Mouse (Mus musculus): Measurements from ENCODE around the gene Elavl3. TPM values are rescaled to one million over a fixed set of nuclear protein-coding genes. Genes with fewer than 3 reads are reported as not detected.
A peak's percentile ranks its signal among the peaks of the same experiment; 100 is the strongest.

Gene Elavl3
- 53.5 and 60.0 TPM in 2 replicates for polyA plus RNA-seq (2014; fragmentation: Nextera tagmentation; extraction: Ambion mirVana)

DNA sequence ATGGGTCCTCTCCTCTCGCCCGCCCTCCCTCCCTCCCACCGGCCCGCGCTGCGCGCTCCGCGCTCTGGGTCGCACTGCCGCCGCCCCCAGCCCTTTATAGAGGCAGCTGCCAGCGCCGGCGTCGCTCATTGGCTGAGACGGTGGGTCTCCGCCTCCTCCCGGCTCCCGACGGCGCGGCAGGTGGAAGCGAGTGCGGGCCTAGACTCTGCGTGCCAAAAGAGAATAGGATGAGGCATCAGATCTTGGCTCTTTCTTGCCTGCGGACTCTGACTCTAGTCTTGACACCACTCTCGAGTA, at the start of gene Elavl3:
Elavl3 (minus strand) TSS at position 66 of the 297 bp plus-strand sequence.
- H3K27me3 ChIP-seq (ENCODE audit: control insufficient read depth, insufficient read depth, low read length), result peaks cover 14% of the 10 kb centered on the region; the same call in 1 of the 2 replicates
- WGBS, result 0% methylated on average over 26 of the region's 28 CpGs
- peak within 1 kb of the TSS; percentile 82 for H3K9ac ChIP-seq (ENCODE audit: low read length)
- peak within 1 kb of the TSS; percentile 69 for H3K27ac ChIP-seq (ENCODE audit: low read depth, low read length)
- peak within 1 kb of the TSS; percentile 82 for H3K4me3 ChIP-seq (ENCODE audit: low read depth, low read length)
- no peaks in the 10 kb centered on the region for H3K36me3 ChIP-seq (ENCODE audit: control insufficient read depth, insufficient read depth, low read length)
- H3K4me2 ChIP-seq (ENCODE audit: low read depth, low read length, severe bottlenecking), result peak within 1 kb of the TSS; percentile 64
- peaks cover 7% of the 10 kb centered on the region; the same call in 1 of the 2 replicates for H3K4me1 ChIP-seq (replicated peaks; ENCODE audit: control insufficient read depth, insufficient read depth, low read length)
- H3K9me3 ChIP-seq (ENCODE audit: control insufficient read depth, low read length), result no peaks in the 10 kb centered on the region
- peak; percentile 93 for DNase-seq (ENCODE audit: low spot score)
- ATAC-seq (replicated peaks; ENCODE audit: low FRiP score), result peak; percentile 72

DNA sequence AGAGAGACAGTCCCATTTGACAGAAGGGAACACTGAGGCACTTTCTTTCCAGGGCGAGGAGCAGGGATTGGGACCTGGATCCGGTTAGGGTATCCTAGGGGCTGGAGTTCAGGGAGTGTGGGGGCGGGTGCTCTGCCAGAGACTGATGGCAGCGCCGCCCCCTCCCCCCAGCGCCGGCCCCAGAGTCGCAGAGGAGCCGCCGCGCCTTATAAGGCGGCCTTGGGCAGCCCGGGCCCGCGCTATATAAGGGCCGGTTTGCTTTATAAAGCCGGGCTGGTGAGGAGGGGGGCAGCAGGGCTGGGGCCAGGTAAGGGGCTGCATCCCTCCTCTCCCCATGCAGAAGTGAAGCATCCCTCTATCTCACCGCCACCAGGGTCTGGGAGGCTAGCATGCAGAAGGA, 48.1 kb upstream of the Elavl3 start:
- Histone ChIP-seq H3K36me3 (ENCODE audit: control insufficient read depth, insufficient read depth, low read length) (no peaks in the 10 kb centered on the region), H3K27me3 (ENCODE audit: control insufficient read depth, insufficient read depth, low read length) (peaks cover 18% of the 10 kb centered on the region), H3K9ac (ENCODE audit: low read length) (no peak overlapping the region), H3K4me3 (ENCODE audit: low read depth, low read length) (no peak overlapping the region), H3K4me1 (replicated peaks; ENCODE audit: control insufficient read depth, insufficient read depth, low read length) (0 out of 2 replicates have a peak, but pooled peaks cover 2% of the 10 kb centered on the region), H3K9me3 (ENCODE audit: control insufficient read depth, low read length) (no peaks in the 10 kb centered on the region), H3K27ac (ENCODE audit: low read depth, low read length) (no peak overlapping the region), H3K4me2 (ENCODE audit: low read depth, low read length, severe bottlenecking) (no peak overlapping the region)
- DNase-seq (ENCODE audit: low spot score) (no peak), ATAC-seq (replicated peaks; ENCODE audit: low FRiP score) (no peak)
- 4% methylated on average over 18 of the region's 18 CpGs for WGBS

DNA sequence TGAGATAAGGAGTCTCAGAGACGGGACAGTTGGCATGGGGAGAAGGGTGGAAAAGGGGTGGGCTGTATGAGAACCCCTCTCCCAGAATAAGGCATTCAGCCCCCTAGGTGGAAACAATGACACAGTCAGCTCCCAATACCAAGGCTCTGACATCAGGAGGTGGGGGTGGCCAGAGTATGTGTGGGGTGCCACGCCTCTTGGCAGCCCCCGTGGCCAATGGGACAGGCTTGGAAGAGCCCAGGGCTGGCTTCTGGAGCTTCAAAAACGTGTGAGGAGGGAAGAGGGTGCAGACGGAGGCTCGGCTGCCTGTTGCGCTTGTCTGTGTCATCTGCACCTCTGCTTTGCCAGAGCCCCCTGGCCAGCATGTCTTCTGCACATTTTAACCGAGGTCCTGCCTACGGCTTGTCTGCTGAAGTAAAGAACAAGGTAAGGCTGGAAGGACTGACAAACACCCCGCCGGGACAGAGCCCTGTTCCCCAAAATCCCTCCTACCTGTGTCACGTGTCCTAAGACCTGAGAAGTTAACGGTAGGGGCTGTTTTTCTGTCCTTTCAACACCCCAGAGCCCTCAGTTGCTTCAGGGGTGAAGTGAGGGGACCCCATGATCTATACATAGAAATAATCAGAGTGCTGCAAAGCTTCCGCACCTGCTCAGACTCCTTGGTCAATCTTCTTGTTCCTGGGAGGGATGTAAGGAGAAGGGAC, 47.3 kb upstream of the Elavl3 start, which contains the start of gene Cnn1:
Cnn1 (plus strand) TSS at position 224 of the 704 bp plus-strand sequence.
- DNase-seq (ENCODE audit: low spot score) (no peak), ATAC-seq (replicated peaks; ENCODE audit: low FRiP score) (no peak)
- 0 out of 2 replicates have a peak, but pooled peaks cover 2% of the 10 kb centered on the region for H3K4me1 ChIP-seq (replicated peaks; ENCODE audit: control insufficient read depth, insufficient read depth, low read length)
- no peaks in the 10 kb centered on the region for H3K9me3 ChIP-seq (ENCODE audit: control insufficient read depth, low read length)
- no peak within 1 kb of the TSS for H3K9ac ChIP-seq (ENCODE audit: low read length)
- peaks cover 18% of the 10 kb centered on the region for H3K27me3 ChIP-seq (ENCODE audit: control insufficient read depth, insufficient read depth, low read length)
- 8% methylated on average over 14 of the region's 14 CpGs for WGBS
- H3K36me3 ChIP-seq (ENCODE audit: control insufficient read depth, insufficient read depth, low read length), result no peaks in the 10 kb centered on the region
- H3K27ac ChIP-seq (ENCODE audit: low read depth, low read length), result no peak within 1 kb of the TSS
- H3K4me2 ChIP-seq (ENCODE audit: low read depth, low read length, severe bottlenecking), result no peak within 1 kb of the TSS
- no peak within 1 kb of the TSS for H3K4me3 ChIP-seq (ENCODE audit: low read depth, low read length)

DNA sequence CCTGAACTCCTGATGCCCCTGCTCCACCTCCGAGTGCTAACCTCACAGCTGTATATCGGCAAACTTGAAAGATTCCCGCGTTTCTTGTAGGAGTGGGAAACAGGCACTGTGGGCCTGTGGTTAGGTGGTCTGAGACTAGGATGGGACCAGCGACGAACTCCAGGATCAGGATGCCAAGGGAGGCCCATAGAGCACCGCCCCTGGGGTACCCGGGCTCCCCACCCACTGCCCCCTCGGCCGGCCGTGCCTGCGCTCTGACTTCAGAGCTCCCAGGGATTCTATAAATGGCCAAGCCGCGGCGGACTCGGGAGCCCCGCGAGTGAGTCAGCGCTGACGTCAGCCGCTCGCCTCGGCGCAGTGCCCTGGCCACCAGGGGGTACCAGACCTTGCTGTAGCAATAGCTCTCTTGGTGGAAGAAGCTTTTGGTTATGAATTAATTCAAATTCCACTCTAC, 44.1 kb upstream of the Elavl3 start:
- Histone ChIP-seq H3K36me3 (ENCODE audit: control insufficient read depth, insufficient read depth, low read length) (no peaks in the 10 kb centered on the region), H3K4me3 (ENCODE audit: low read depth, low read length) (peak overlapping the region; percentile 25), H3K4me2 (ENCODE audit: low read depth, low read length, severe bottlenecking) (peak overlapping the region; percentile 83), H3K9me3 (ENCODE audit: control insufficient read depth, low read length) (no peaks in the 10 kb centered on the region), H3K4me1 (replicated peaks; ENCODE audit: control insufficient read depth, insufficient read depth, low read length) (0 out of 2 replicates have a peak, but pooled peaks cover 2% of the 10 kb centered on the region), H3K9ac (ENCODE audit: low read length) (peak overlapping the region; percentile 71), H3K27me3 (ENCODE audit: control insufficient read depth, insufficient read depth, low read length) (peaks cover 18% of the 10 kb centered on the region), H3K27ac (ENCODE audit: low read depth, low read length) (no peak overlapping the region)
- WGBS, result 3% methylated on average over 24 of the region's 24 CpGs
- DNase-seq (ENCODE audit: low spot score), result peak; percentile 88
- ATAC-seq (replicated peaks; ENCODE audit: low FRiP score), result peak; percentile 70

DNA sequence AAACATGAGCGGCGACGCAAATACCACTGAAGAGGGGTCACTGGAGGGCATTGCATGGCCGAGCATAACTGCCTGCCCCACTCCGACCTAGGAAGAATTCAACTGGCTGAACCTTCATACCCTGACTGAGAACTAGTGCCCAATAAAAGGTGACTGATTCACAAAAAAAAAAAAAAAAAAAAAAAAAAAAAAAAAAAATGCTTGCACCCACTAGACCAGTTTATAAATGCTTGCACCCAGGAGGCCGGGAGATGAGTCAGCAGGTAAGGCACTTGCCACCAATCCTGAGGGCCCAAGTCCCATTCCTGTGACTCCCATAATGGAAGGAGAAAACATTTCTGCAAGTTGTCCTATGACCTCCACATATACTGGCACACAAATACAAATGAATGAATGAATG, 40.9 kb upstream of the Elavl3 start:
- H3K4me2 ChIP-seq (ENCODE audit: low read depth, low read length, severe bottlenecking), result no peak overlapping the region
- no peak for ATAC-seq (replicated peaks; ENCODE audit: low FRiP score)
- DNase-seq (ENCODE audit: low spot score), result no peak
- H3K4me1 ChIP-seq (replicated peaks; ENCODE audit: control insufficient read depth, insufficient read depth, low read length), result 0 out of 2 replicates have a peak, but pooled peaks cover 2% of the 10 kb centered on the region
- H3K9ac ChIP-seq (ENCODE audit: low read length), result no peak overlapping the region
- WGBS, result 91% methylated on average over 6 of the region's 6 CpGs
- H3K4me3 ChIP-seq (ENCODE audit: low read depth, low read length), result no peak overlapping the region
- H3K27ac ChIP-seq (ENCODE audit: low read depth, low read length), result no peak overlapping the region
- H3K9me3 ChIP-seq (ENCODE audit: control insufficient read depth, low read length), result no peaks in the 10 kb centered on the region
- H3K36me3 ChIP-seq (ENCODE audit: control insufficient read depth, insufficient read depth, low read length), result no peaks in the 10 kb centered on the region
- no peaks in the 10 kb centered on the region for H3K27me3 ChIP-seq (ENCODE audit: control insufficient read depth, insufficient read depth, low read length)

DNA sequence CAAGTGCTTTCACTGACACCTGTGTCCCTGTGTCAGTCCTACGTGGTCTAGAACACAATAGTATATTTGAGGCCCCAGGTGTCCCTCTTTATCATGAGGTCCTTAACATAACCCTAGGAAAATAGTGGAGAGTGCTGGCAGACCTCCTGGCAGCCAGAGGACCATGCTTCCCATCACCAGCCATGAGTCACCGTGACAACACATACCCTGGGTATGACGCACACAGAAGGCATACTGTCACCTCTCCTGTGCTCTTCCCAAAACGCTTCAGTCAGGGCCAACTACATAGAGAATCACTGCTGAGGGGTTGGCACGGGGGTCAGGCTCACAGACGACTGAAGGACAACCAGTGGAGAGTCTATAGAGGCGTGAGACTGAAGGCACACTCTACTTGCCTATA, 38.2 kb upstream of the Elavl3 start:
- H3K4me1 ChIP-seq (replicated peaks; ENCODE audit: control insufficient read depth, insufficient read depth, low read length), result no peaks in the 10 kb centered on the region
- H3K27ac ChIP-seq (ENCODE audit: low read depth, low read length), result no peak overlapping the region
- H3K4me3 ChIP-seq (ENCODE audit: low read depth, low read length), result no peak overlapping the region
- WGBS, result 93% methylated on average over 7 of the region's 7 CpGs
- no peaks in the 10 kb centered on the region for H3K36me3 ChIP-seq (ENCODE audit: control insufficient read depth, insufficient read depth, low read length)
- no peaks in the 10 kb centered on the region for H3K9me3 ChIP-seq (ENCODE audit: control insufficient read depth, low read length)
- H3K4me2 ChIP-seq (ENCODE audit: low read depth, low read length, severe bottlenecking), result no peak overlapping the region
- no peak overlapping the region for H3K9ac ChIP-seq (ENCODE audit: low read length)
- no peak for DNase-seq (ENCODE audit: low spot score)
- no peaks in the 10 kb centered on the region for H3K27me3 ChIP-seq (ENCODE audit: control insufficient read depth, insufficient read depth, low read length)
- no peak for ATAC-seq (replicated peaks; ENCODE audit: low FRiP score)

DNA sequence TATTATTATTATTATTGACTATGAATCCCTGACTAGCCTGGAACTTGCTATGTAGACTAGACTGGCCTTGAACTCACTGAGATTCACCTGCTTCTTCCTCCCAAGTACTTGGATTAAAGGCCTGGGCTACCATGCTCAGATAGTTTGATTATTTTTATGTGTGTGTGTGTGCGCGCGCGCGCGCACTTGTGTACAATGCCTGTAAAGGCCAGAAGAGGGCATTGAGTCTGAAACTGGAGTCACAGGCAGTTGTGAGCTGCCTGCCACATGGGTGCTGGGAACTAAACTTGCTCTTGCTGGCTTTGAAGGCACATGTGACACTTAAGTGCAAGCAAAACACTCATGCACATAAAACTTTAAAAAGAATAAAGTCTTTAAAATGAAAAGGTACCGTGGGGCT, 37.5 kb upstream of the Elavl3 start:
- no peak overlapping the region for H3K27ac ChIP-seq (ENCODE audit: low read depth, low read length)
- H3K4me3 ChIP-seq (ENCODE audit: low read depth, low read length), result no peak overlapping the region
- ATAC-seq (replicated peaks; ENCODE audit: low FRiP score) (no peak), DNase-seq (ENCODE audit: low spot score) (no peak)
- no peaks in the 10 kb centered on the region for H3K36me3 ChIP-seq (ENCODE audit: control insufficient read depth, insufficient read depth, low read length)
- H3K9ac ChIP-seq (ENCODE audit: low read length), result no peak overlapping the region
- no peaks in the 10 kb centered on the region for H3K27me3 ChIP-seq (ENCODE audit: control insufficient read depth, insufficient read depth, low read length)
- H3K4me1 ChIP-seq (replicated peaks; ENCODE audit: control insufficient read depth, insufficient read depth, low read length), result no peaks in the 10 kb centered on the region; the same call in 1 of the 2 replicates
- no peaks in the 10 kb centered on the region for H3K9me3 ChIP-seq (ENCODE audit: control insufficient read depth, low read length)
- no peak overlapping the region for H3K4me2 ChIP-seq (ENCODE audit: low read depth, low read length, severe bottlenecking)
- WGBS, result 97% methylated on average over 7 of the region's 7 CpGs

- no peak overlapping the region for H3K4me2 ChIP-seq (ENCODE audit: low read depth, low read length, severe bottlenecking)
- H3K27ac ChIP-seq (ENCODE audit: low read depth, low read length), result no peak overlapping the region
- no peak overlapping the region for H3K9ac ChIP-seq (ENCODE audit: low read length)
- H3K36me3 ChIP-seq (ENCODE audit: control insufficient read depth, insufficient read depth, low read length), result no peaks in the 10 kb centered on the region
- DNase-seq (ENCODE audit: low spot score) (no peak), ATAC-seq (replicated peaks; ENCODE audit: low FRiP score) (no peak)
- peaks cover 2% of the 10 kb centered on the region; the same call in 1 of the 2 replicates for H3K4me1 ChIP-seq (replicated peaks; ENCODE audit: control insufficient read depth, insufficient read depth, low read length)
- no peaks in the 10 kb centered on the region for H3K27me3 ChIP-seq (ENCODE audit: control insufficient read depth, insufficient read depth, low read length)
- no peaks in the 10 kb centered on the region for H3K9me3 ChIP-seq (ENCODE audit: control insufficient read depth, low read length)
- H3K4me3 ChIP-seq (ENCODE audit: low read depth, low read length), result no peak overlapping the region
- WGBS, result 79% methylated on average over 2 of the region's 2 CpGs
These were observed 35.3 kb upstream of the Elavl3 start for GRCm38 (mm10) chr9:22087034-22087618.
